Mouse (Mus musculus) spleen, adult 2 months (tissue): ENCODE data around the gene Hnf1a.

Experiments used
- CTCF ChIP-seq: fragments of 200-500 bp; IDR thresholded peaks from 2 replicates; pipeline ENCODE4 v1.5.1; 2011; ENCODE audit warnings: mild to moderate bottlenecking, inconsistent platforms; ENCODE audit not compliant: insufficient read depth, insufficient read length, insufficient replicate concordance; ENCODE audit errors: extremely low read depth
- POLR2A ChIP-seq: fragments of 200-500 bp; IDR thresholded peaks from 2 replicates; pipeline ENCODE4 v1.6.1; 2011; ENCODE audit warnings: low read depth, low read length, inconsistent platforms

DNA sequence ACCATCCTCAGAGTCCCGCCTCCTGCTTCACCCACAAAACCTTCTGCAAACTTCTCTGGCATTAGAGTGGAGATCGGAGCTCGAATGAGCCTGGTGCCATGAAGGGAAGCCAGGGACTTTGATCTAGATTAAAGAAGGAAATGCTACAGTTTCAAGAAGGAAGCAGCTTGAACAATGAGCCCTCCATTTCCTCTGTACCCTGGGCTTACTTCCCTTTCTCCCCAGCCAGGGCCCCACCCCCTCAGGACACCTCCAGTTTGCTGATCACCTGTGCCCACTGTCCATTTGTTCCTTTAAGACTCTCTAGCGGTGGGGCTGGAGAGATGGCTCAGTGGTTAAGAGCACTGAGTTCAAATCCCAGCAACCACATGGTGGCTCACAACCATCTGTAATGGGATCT, 54.1 kb downstream of the Hnf1a start:
- no peak for TF ChIP-seq CTCF
- TF ChIP-seq POLR2A, result no peak
